Mouse (Mus musculus) forebrain, embryonic 11.5 days (tissue): Measurements from ENCODE around the gene Eef1a2. TPM values are rescaled to one million over a fixed set of nuclear protein-coding genes. Genes with fewer than 3 reads are reported as not detected.

Experiments used
- ATAC-seq: fragments of 200-750 bp; cut with Nextera tagmentation; replicated peaks from 2 replicates; pipeline ENCODE4 v1.8.0; 2017; ENCODE audit warnings: moderate TSS enrichment; ENCODE audit not compliant: low FRiP score
- DNase-seq: peaks from one replicate; pipeline ENCODE4 v3.0.0-alpha.2; 2017; ENCODE audit warnings: low spot score
- H3K27ac ChIP-seq: fragments of 300-500 bp; sonication (generic); 2 replicates; pipeline ENCODE4 v1.5.1; 2014; ENCODE audit warnings: low read depth, low read length
- H3K27me3 ChIP-seq: fragments of 300-500 bp; sonication (generic); 2 replicates; pipeline ENCODE4 v1.6.1; 2014; ENCODE audit warnings: mild to moderate bottlenecking, low read length, mixed read lengths; ENCODE audit not compliant: control insufficient read depth, insufficient read depth
- H3K36me3 ChIP-seq: fragments of 300-500 bp; sonication (generic); 2 replicates; pipeline ENCODE4 v1.6.1; 2014; ENCODE audit warnings: mild to moderate bottlenecking, low read length, moderate library complexity, mixed read lengths; ENCODE audit not compliant: control insufficient read depth, insufficient read depth
- H3K4me1 ChIP-seq: fragments of 300-500 bp; sonication (generic); replicated peaks from 2 replicates; pipeline ENCODE4 v1.6.1; 2014; ENCODE audit warnings: low read length, mixed read lengths; ENCODE audit not compliant: control insufficient read depth, insufficient read depth
- H3K4me2 ChIP-seq: fragments of 300-500 bp; sonication (generic); 2 replicates; pipeline ENCODE4 v1.6.1; 2014; ENCODE audit warnings: low read depth, mild to moderate bottlenecking, low read length, moderate library complexity, mixed read lengths; ENCODE audit not compliant: severe bottlenecking
- H3K4me3 ChIP-seq: fragments of 300-500 bp; sonication (generic); 2 replicates; pipeline ENCODE4 v1.5.1; 2014; ENCODE audit warnings: low read depth, low read length
- H3K9ac ChIP-seq: fragments of 300-500 bp; sonication (generic); 2 replicates; pipeline ENCODE4 v1.6.1; 2014; ENCODE audit warnings: low read length
- H3K9me3 ChIP-seq: fragments of 300-500 bp; sonication (generic); 2 replicates; pipeline ENCODE4 v1.6.1; 2016; ENCODE audit warnings: low read length, mixed read lengths; ENCODE audit not compliant: control insufficient read depth
- WGBS: fragments of 180-500 bp; shearing (Covaris S2); extraction: QIAGEN DNeasy Blood & Tissue Kit; methylation state at CpG from one replicate; pipeline ENCODE4 v1.1.7; 2014; 5-methylcytosine and 5-hydroxymethylcytosine counted together
- polyA plus RNA-seq: library from polyadenylated mRNA; unstranded; fragments of >200 nt; fragmentation: Nextera tagmentation; extraction: Ambion mirVana; gene quantifications from 2 replicates; pipeline ENCODE4 v1.2.1, GENCODE M21; 2014

Gene Eef1a2
- polyA plus RNA-seq, 1 experiment from 2014 or later: 0.47 TPM

DNA sequence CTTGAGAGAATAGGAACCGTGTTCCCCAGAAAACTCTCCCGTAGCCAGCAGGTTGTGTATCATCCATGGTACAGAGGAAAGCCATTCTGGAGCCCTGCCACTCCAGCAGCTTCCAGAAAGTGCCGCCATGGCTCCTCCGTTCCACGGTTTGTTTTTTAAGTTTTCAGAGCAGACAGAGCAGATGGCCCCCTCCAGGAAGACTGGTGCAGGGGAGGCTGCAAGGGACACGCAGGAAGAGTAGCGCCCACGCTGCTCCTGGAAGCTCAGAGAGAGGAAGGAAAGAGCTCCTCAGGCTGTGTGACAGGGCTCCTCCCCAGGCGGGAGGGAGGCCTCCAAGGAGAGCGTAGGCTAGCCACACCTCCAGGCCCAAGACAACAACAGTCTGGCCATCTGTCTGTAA lies 36.9 kb downstream of the Eef1a2 start:
- ATAC-seq: no peak
- H3K4me1 ChIP-seq: peaks cover 5% of the 10 kb centered on the region

DNA sequence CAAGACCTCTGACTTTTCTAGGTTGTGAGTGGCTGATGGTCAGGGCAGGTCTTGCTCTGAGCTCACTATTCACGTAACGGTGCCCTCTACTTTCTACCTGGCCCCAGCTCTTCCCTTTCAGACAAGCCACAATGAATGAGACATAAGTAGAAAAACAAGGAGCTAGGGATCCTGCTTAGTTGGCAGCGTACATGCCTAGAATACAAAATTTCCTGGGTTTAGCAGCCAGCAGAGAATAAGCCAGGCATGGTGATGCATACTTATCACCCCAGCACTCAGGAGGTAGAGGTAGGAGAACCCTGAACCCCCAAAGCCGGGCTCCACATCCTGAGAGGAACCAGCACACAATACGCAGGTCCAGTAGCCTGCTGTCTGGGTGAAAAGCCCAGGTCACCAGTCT lies 40.4 kb downstream of the Eef1a2 start:
- DNase-seq (no peak), ATAC-seq (no peak)
- WGBS: 87% methylated on average over 5 of the region's 5 CpGs
- Histone ChIP-seq H3K9ac (no peak overlapping the region), H3K27me3 (no peaks in the 10 kb centered on the region), H3K4me2 (no peak overlapping the region), H3K36me3 (no peaks in the 10 kb centered on the region), H3K9me3 (no peaks in the 10 kb centered on the region), H3K4me1 (peaks cover 7% of the 10 kb centered on the region), H3K4me3 (no peak overlapping the region), H3K27ac (no peak overlapping the region)

More for the DNA sequence above, 36.9 kb downstream of the Eef1a2 start:
- Histone ChIP-seq H3K9ac (no peak overlapping the region), H3K4me3 (no peak overlapping the region), H3K36me3 (no peaks in the 10 kb centered on the region), H3K4me2 (no peak overlapping the region), H3K27me3 (no peaks in the 10 kb centered on the region), H3K9me3 (no peaks in the 10 kb centered on the region), H3K27ac (peak overlapping the region; percentile 78; the same call in 1 of the 2 replicates)
- WGBS: 29% methylated on average over 10 of the region's 10 CpGs
- DNase-seq: no peak

DNA sequence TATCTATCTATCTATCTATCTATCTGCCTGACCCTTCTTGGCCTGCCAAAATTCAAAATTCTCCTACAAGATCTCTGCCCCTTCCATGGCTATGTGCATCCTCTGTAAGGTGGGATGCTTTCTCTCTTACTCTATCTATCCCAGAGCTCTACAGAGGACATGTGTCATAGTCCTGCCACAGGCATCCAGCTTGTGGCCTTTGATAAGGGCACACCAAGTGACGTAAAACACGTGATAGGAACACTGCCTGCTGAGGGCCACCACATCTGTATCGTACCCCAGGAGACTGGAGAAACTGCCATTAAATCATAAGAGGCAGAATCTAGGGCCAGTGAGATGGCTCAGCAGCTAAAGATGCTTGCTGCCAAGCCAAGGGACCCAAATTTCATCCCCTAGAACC lies 41.4 kb downstream of the Eef1a2 start:
- Histone ChIP-seq H3K27me3 (no peaks in the 10 kb centered on the region), H3K27ac (no peak overlapping the region), H3K9ac (no peak overlapping the region), H3K4me2 (no peak overlapping the region), H3K9me3 (no peaks in the 10 kb centered on the region), H3K36me3 (no peaks in the 10 kb centered on the region), H3K4me1 (peaks cover 4% of the 10 kb centered on the region; the same call in 1 of the 2 replicates), H3K4me3 (no peak overlapping the region)
- no peak for ATAC-seq
- DNase-seq: no peak
- 87% methylated on average over 3 of the region's 3 CpGs for WGBS

DNA sequence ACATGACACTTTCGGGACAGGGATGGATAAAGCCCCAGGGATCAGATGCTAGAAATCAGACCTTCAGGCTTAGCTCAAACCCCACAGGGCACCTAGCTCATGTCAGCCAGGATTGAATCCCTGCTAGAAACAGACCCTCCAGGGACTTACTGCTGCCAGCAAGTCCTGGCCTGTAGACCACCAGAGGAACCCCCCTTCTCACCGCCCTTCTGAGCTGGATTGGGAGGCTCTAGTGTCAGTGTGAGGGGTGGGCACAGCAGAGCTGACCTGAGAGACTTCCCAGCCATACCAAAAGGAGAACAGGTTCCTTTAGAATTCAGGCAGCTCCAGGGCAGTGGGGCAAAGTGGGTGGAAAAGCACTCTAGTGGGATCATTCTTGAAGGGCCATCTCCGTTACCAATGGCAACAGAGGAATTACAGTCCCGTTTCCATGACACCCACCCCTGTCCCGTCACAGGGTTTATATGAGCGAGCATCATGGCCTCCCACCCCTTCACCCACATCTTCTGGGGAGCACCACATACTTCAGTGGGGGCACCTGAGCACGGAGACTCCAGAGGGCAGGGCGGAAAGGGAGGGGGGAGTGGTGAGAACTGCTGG lies 43.0 kb downstream of the Eef1a2 start:
- no peak for DNase-seq
- H3K9me3 ChIP-seq: no peaks in the 10 kb centered on the region
- H3K4me2 ChIP-seq: no peak overlapping the region
- H3K36me3 ChIP-seq: no peaks in the 10 kb centered on the region
- H3K27ac ChIP-seq: no peak overlapping the region
- no peak overlapping the region for H3K9ac ChIP-seq
- no peak overlapping the region for H3K4me3 ChIP-seq
- no peaks in the 10 kb centered on the region for H3K27me3 ChIP-seq
- WGBS: 74% methylated on average over 8 of the region's 8 CpGs
- ATAC-seq: no peak
- H3K4me1 ChIP-seq: 0 out of 2 replicates have a peak, but pooled peaks cover 4% of the 10 kb centered on the region

DNA sequence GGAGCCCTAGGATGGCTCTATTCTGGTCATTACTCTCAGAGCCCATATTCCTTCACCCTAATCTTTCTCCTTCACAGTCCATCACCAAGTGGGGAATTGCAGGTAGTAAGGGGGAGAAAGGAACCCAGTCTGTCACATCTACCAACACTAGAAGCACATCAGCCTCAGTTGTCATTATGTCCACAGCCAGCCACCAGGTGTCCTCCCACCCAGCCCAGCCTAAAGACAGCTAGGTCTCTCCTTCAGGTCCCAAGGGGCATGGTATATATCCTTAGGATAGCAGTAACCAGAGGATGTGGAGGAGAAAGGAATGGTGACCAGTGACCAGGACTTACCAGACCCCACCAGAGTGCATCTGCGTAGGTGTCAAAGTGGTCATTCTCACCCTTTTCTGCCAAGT lies 45.1 kb downstream of the Eef1a2 start:
- Histone ChIP-seq H3K4me3 (no peak overlapping the region), H3K9me3 (no peaks in the 10 kb centered on the region), H3K4me2 (no peak overlapping the region), H3K4me1 (0 out of 2 replicates have a peak, but pooled peaks cover 4% of the 10 kb centered on the region), H3K27ac (no peak overlapping the region), H3K9ac (no peak overlapping the region), H3K36me3 (no peaks in the 10 kb centered on the region), H3K27me3 (no peaks in the 10 kb centered on the region)
- ATAC-seq (no peak), DNase-seq (no peak)
- whole genome bisulfite sequencing: 96% methylated on average over 1 of the region's 1 CpGs

DNA sequence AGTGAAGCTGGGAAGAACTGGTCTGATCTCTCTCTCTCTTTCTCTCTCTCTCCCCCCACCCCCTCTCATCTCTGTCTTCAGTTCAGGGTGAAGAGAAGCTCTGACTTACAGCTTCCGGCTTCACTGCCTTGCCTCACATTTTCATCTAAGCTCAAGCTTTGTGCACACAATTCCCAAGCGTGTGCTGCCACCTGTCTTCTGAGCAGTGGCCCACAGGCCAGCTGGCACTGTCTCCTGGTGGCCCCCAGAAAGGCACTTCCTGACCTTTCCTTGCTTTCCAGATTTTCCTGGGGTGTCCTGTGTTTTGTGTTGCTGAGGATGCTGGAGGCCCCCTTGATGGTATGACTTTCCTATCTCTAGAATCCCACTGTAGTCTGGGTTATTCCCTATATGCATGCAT lies 52.7 kb downstream of the Eef1a2 start:
- ATAC-seq (no peak), DNase-seq (no peak)
- WGBS: 79% methylated on average over 2 of the region's 2 CpGs
- peaks cover 5% of the 10 kb centered on the region; the same call in 1 of the 2 replicates for H3K4me1 ChIP-seq
- H3K27ac ChIP-seq: no peak overlapping the region
- H3K9ac ChIP-seq: no peak overlapping the region
- H3K4me3 ChIP-seq: no peak overlapping the region
- H3K36me3 ChIP-seq: no peaks in the 10 kb centered on the region
- H3K4me2 ChIP-seq: no peak overlapping the region
- H3K9me3 ChIP-seq: no peaks in the 10 kb centered on the region
- H3K27me3 ChIP-seq: no peaks in the 10 kb centered on the region

DNA sequence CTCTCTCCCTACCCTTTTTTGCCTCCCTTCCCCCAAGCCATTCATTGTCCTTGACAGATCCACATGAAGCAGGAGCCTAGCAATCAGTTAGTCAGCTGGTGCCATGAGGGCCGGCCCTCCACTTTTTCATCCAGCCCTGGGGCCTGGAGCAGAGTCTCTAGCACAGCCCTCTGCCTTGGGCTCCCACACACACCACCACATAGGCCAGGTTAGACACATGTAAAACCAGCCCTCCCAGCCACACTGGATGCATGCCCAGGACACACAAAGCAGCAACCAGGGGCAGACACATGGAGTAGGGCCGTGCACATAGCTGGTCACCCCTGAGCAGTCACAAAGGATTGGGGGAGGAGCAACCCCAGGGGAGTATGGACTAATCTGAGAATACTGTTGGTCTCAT lies 54.7 kb downstream of the Eef1a2 start:
- ATAC-seq (0 out of 2 replicates have a peak, but pooled peaks have one; percentile 49), DNase-seq (no peak)
- H3K9me3 ChIP-seq: no peaks in the 10 kb centered on the region
- no peak overlapping the region for H3K27ac ChIP-seq
- WGBS: 18% methylated on average over 2 of the region's 2 CpGs
- no peak overlapping the region for H3K4me3 ChIP-seq
- H3K36me3 ChIP-seq: no peaks in the 10 kb centered on the region
- peaks cover 5% of the 10 kb centered on the region; the same call in 1 of the 2 replicates for H3K4me1 ChIP-seq
- no peaks in the 10 kb centered on the region for H3K27me3 ChIP-seq
- H3K9ac ChIP-seq: peak overlapping the region; percentile 0; the same call in 1 of the 2 replicates
- no peak overlapping the region for H3K4me2 ChIP-seq

DNA sequence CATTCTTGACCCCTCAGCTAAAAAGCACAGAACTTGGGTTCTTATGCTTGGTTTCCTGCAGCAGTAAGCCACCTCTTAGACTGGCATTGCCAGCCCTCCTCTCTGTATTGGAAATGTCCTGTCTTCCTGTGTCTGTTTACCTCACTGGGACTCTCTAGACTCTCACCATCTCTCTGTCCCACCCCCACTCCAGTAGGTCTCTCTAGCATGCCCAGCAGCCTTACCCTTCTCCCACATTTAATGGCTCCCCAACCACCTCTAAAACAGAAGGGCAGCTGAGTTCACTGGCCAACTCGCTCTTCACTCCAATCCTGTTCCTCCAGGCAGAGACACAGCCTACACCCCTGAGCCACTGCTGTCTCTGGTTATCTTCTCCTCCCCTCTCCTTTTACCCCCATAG lies 55.2 kb downstream of the Eef1a2 start:
- Histone ChIP-seq H3K4me1 (peaks cover 5% of the 10 kb centered on the region; the same call in 1 of the 2 replicates), H3K27ac (no peak overlapping the region), H3K4me2 (no peak overlapping the region), H3K4me3 (no peak overlapping the region), H3K36me3 (no peaks in the 10 kb centered on the region), H3K27me3 (no peaks in the 10 kb centered on the region), H3K9ac (peak overlapping the region; percentile 0; the same call in 1 of the 2 replicates), H3K9me3 (no peaks in the 10 kb centered on the region)
- DNase-seq (no peak), ATAC-seq (no peak)
- 69% methylated on average over 1 of the region's 1 CpGs for WGBS

DNA sequence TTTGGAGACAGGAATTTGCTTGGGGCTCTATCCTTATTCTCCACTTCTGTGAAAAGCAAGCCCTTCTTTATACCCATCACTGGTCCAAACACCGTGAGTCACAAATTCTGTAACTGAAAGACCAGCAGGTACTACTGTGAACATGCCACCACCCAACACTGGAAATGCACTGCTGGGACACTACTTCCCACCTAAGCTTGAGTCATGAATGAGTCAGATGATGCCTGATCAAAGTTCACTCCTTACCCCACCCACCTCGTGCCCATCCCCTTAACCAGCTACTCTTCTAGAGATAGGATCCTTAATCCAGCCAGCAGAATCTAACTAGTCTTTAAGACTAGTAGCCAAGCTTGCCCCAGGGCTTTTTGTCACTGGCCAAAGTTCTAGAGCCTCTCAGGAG lies 56.7 kb downstream of the Eef1a2 start:
- WGBS: 86% methylated on average over 2 of the region's 2 CpGs

More for the DNA sequence above, 56.7 kb downstream of the Eef1a2 start:
- H3K36me3 ChIP-seq: no peaks in the 10 kb centered on the region
- ATAC-seq (no peak), DNase-seq (no peak)
- no peaks in the 10 kb centered on the region for H3K9me3 ChIP-seq
- peaks cover 5% of the 10 kb centered on the region; the same call in 1 of the 2 replicates for H3K4me1 ChIP-seq
- no peak overlapping the region for H3K27ac ChIP-seq
- no peak overlapping the region for H3K4me3 ChIP-seq
- no peak overlapping the region for H3K4me2 ChIP-seq
- no peaks in the 10 kb centered on the region for H3K27me3 ChIP-seq
- no peak overlapping the region for H3K9ac ChIP-seq
